Mouse (Mus musculus): ENCODE results near the gene Melk.

Melk gene

GRCm38 (mm10) chr4:44300781-44301750 lies at the start of gene Melk:
Gene Melk (plus strand): TSS chr4:44300876.
- peak; percentile 66 to 86 for DNase-seq (ENCODE audit: low spot score in 2 of 2)

- no peak for DNase-seq (ENCODE audit: low spot score in 2 of 2)
Measured at GRCm38 (mm10) chr4:44251521-44251920, 49.2 kb upstream of the Melk start.

- DNase-seq (ENCODE audit: low spot score in 2 of 2), result no peak
Measured at GRCm38 (mm10) chr4:44251966-44252916, 48.4 kb upstream of the Melk start.

GRCm38 (mm10) chr4:44253191-44253590 lies 47.5 kb upstream of the Melk start:
- no peak for DNase-seq (ENCODE audit: low spot score in 2 of 2)

- DNase-seq (ENCODE audit: low spot score in 2 of 2), result no peak
Measured at GRCm38 (mm10) chr4:44254579-44254978, 46.1 kb upstream of the Melk start.

GRCm38 (mm10) chr4:44259126-44259525 lies 41.5 kb upstream of the Melk start:
- DNase-seq (ENCODE audit: low spot score in 2 of 2), result no peak

- peak; percentile 24 to 71 for DNase-seq (ENCODE audit: low spot score in 2 of 2)
Measured at GRCm38 (mm10) chr4:44260244-44260643, 40.4 kb upstream of the Melk start.

GRCm38 (mm10) chr4:44265500-44265899 lies 35.2 kb upstream of the Melk start:
- DNase-seq (ENCODE audit: low spot score in 2 of 2), result no peak

- DNase-seq (ENCODE audit: low spot score in 2 of 2), result no peak
Measured at GRCm38 (mm10) chr4:44267437-44267836, 33.2 kb upstream of the Melk start.

- no peak for DNase-seq (ENCODE audit: low spot score in 2 of 2)
Measured at GRCm38 (mm10) chr4:44269376-44269817, 31.3 kb upstream of the Melk start.

- no peak for DNase-seq (ENCODE audit: low spot score in 2 of 2)
Measured at GRCm38 (mm10) chr4:44271134-44271533, 29.5 kb upstream of the Melk start.

- DNase-seq (ENCODE audit: low spot score in 2 of 2), result no peak
Measured at GRCm38 (mm10) chr4:44281597-44282265, 18.9 kb upstream of the Melk start.

GRCm38 (mm10) chr4:44292534-44292933 lies 8.1 kb upstream of the Melk start:
- no peak for DNase-seq (ENCODE audit: low spot score in 2 of 2)

GRCm38 (mm10) chr4:44295837-44296236 lies 4.8 kb upstream of the Melk start:
- DNase-seq (ENCODE audit: low spot score in 2 of 2), result no peak

- DNase-seq (ENCODE audit: low spot score in 2 of 2), result no peak
Measured at GRCm38 (mm10) chr4:44306585-44306984, 5.9 kb downstream of the Melk start.

GRCm38 (mm10) chr4:44310429-44310828 lies 9.8 kb downstream of the Melk start:
- DNase-seq (ENCODE audit: low spot score in 2 of 2), result no peak

- DNase-seq (ENCODE audit: low spot score in 2 of 2), result no peak
Measured at GRCm38 (mm10) chr4:44310911-44311310, 10.2 kb downstream of the Melk start.

GRCm38 (mm10) chr4:44316270-44316809 lies 15.7 kb downstream of the Melk start:
- no peak for DNase-seq (ENCODE audit: low spot score in 2 of 2)

GRCm38 (mm10) chr4:44320448-44320847 lies 19.8 kb downstream of the Melk start:
- no peak for DNase-seq (ENCODE audit: low spot score in 2 of 2)

GRCm38 (mm10) chr4:44322124-44322523 lies 21.4 kb downstream of the Melk start:
- DNase-seq (ENCODE audit: low spot score in 2 of 2), result no peak

- DNase-seq (ENCODE audit: low spot score in 2 of 2), result peak in 1 of 2 experiments; percentile 10
Measured at GRCm38 (mm10) chr4:44325453-44325852, 24.8 kb downstream of the Melk start.
